Mouse (Mus musculus): ENCODE measurements around the gene Gm5662.
"Not testable (repeated sequence)": the region's sequence is repeated elsewhere in the genome, so short reads cannot be mapped to it uniquely, and the experiment has no call there.

GRCm38 (mm10) chr12:88285224-88285623, 10.9 kb upstream of the Gm5662 start:
- TF ChIP-seq CTCF (IDR thresholded peaks at IDR 0.05; ENCODE audit: borderline replicate concordance, extremely low read depth, insufficient read depth, insufficient read length); POLR2A (IDR thresholded peaks at IDR 0.05; ENCODE audit: borderline replicate concordance, extremely low read depth, insufficient read depth, insufficient read length, poor library complexity, severe bottlenecking): not testable (repeated sequence)

Data from brain, embryonic 14.5 days (tissue).